Mouse (Mus musculus) myocyte (in vitro differentiated cells): ENCODE data around the gene Polr3b.

Experiments used
- CEBPB ChIP-seq: IDR thresholded peaks from 2 replicates; pipeline ENCODE4 v1.6.1; 2011; ENCODE audit warnings: mild to moderate bottlenecking, moderate library complexity; ENCODE audit not compliant: poor library complexity, insufficient read depth, severe bottlenecking
- E2F4 ChIP-seq: IDR thresholded peaks from one replicate; pipeline ENCODE4 v1.6.1; 2011; ENCODE audit warnings: mild to moderate bottlenecking, control low read depth, moderate library complexity; ENCODE audit not compliant: insufficient read depth
- MAX ChIP-seq: IDR thresholded peaks from one replicate; pipeline ENCODE4 v1.6.1; 2011; ENCODE audit warnings: low read depth, mild to moderate bottlenecking, control low read depth
- MYOD1 ChIP-seq, 3 experiments: IDR thresholded peaks; one replicate each; pipeline ENCODE4 v1.6.1; 2011; ENCODE audit warnings: control low read depth in 2 of 3, low read depth in 2 of 3, mild to moderate bottlenecking in 2 of 3, moderate library complexity in 1 of 3; ENCODE audit not compliant: insufficient read length in 2 of 3, control insufficient read depth in 1 of 3
- MYOG ChIP-seq, 3 experiments: IDR thresholded peaks; one replicate each; pipeline ENCODE4 v1.6.1; 2011; ENCODE audit warnings: control low read depth in 2 of 3, low read depth in 2 of 3, mild to moderate bottlenecking in 2 of 3; ENCODE audit not compliant: insufficient read length in 2 of 3, control insufficient read depth in 1 of 3, insufficient read depth in 1 of 3
- POLR2A ChIP-seq: IDR thresholded peaks from one replicate; pipeline ENCODE4 v1.6.1; 2011; ENCODE audit warnings: low read depth, mild to moderate bottlenecking, control low read depth, moderate library complexity; ENCODE audit not compliant: insufficient read length
- POLR2AphosphoS2 ChIP-seq: IDR thresholded peaks from one replicate; pipeline ENCODE4 v1.6.1; 2011; ENCODE audit warnings: low read depth, control low read depth; ENCODE audit not compliant: insufficient read length
- REST ChIP-seq: IDR thresholded peaks from one replicate; pipeline ENCODE4 v1.6.1; 2011; ENCODE audit warnings: mild to moderate bottlenecking, control low read depth, moderate library complexity; ENCODE audit not compliant: insufficient read depth, insufficient read length
- SRF ChIP-seq: IDR thresholded peaks from one replicate; pipeline ENCODE4 v1.6.1; 2011; ENCODE audit warnings: low read depth; ENCODE audit not compliant: control insufficient read depth, insufficient read length
- TCF12 ChIP-seq: IDR thresholded peaks from one replicate; pipeline ENCODE4 v1.6.1; 2011; ENCODE audit warnings: mild to moderate bottlenecking, control low read depth; ENCODE audit not compliant: poor library complexity, insufficient read depth, severe bottlenecking
- TCF3 ChIP-seq: IDR thresholded peaks from one replicate; pipeline ENCODE4 v1.6.1; 2011; ENCODE audit warnings: low read depth, control low read depth; ENCODE audit not compliant: insufficient read length
- USF1 ChIP-seq: IDR thresholded peaks from one replicate; pipeline ENCODE4 v1.6.1; 2011; ENCODE audit warnings: low read depth, mild to moderate bottlenecking, control low read depth, moderate library complexity

DNA sequence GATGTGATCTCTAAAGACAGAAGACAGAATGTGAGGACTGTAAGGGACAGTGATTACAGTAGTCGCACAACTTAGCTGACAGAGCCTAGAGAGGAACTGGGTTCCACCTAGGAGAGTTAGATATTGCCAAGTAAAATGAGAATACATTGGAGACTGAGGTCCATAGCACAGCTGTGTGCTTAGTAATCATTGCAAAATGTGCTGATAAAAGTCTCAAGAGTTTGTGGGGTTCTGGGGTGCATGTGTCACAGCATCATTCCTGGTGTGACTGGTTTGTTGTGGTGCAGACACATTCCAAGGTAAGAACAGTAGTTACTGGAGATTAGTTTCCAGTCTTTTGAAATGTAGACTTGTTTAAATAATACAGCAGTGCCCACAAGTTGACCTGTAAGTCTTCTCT lies 82.5 kb downstream of the Polr3b start:
- TF ChIP-seq USF1, result no peak
- no peak for TF ChIP-seq POLR2A
- TF ChIP-seq TCF3, result no peak
- TF ChIP-seq CEBPB, result peak; percentile 52; the same call in 1 of the 2 replicates
- no peak for TF ChIP-seq MAX
- TF ChIP-seq POLR2AphosphoS2, result no peak
- peak in 1 of 3 experiments; percentile 67 for TF ChIP-seq MYOG (IDR thresholded peaks at IDR 0.05; ENCODE audit: control insufficient read depth in 1 of 3, insufficient read depth in 1 of 3, insufficient read length in 2 of 3, low read depth in 2 of 3)
- no peak for TF ChIP-seq REST
- peak; percentile 14 for TF ChIP-seq TCF12
- no peak for TF ChIP-seq SRF
- peak in 1 of 3 experiments; percentile 43 for TF ChIP-seq MYOD1 (IDR thresholded peaks at IDR 0.05; ENCODE audit: control insufficient read depth in 1 of 3, insufficient read length in 2 of 3, low read depth in 2 of 3)
- no peak for TF ChIP-seq E2F4
